Comparison of ENCODE assay signal across 32 mouse cellular contexts in genomic region chr2:45051321-45051720, GRCm38 (mm10).
"Had no signal": no experiment of that assay in that cellular context is flagged by ENCODE, and none has a peak within 500 bp of the region (broad histone marks: within the 10 kb centered on the region; RNA-seq: fewer than 3 reads in every experiment).

No protein-coding gene starts in this region.

- H3K9me3 ChIP-seq: limb, embryonic 10.5 days; limb, embryonic 12.5 days; limb, embryonic 13.5 days; limb, embryonic 15.5 days; liver, embryonic 12.5 days; liver, embryonic 13.5 days; liver, embryonic 15.5 days; lung, embryonic 15.5 days; megakaryocyte, embryonic 14.5 days; midbrain, embryonic 10.5 days; midbrain, embryonic 12.5 days; midbrain, embryonic 13.5 days; midbrain, embryonic 15.5 days; neural tube, embryonic 12.5 days; neural tube, embryonic 13.5 days had no signal

- DNase-seq: left cerebral cortex, postnatal 4 days; liver; liver, embryonic 13.5 days; liver, postnatal 0 days; lung, adult 18-20 months; lung, adult 2 months; lung, embryonic 14.5 days; lung, postnatal 10 days; lung, postnatal 14 days; lung, postnatal 36 days; lung, postnatal 4 days; midbrain, embryonic 14.5 days had no signal

- H3K9ac ChIP-seq: limb, embryonic 12.5 days; limb, embryonic 13.5 days; limb, embryonic 15.5 days; liver, embryonic 13.5 days; liver, embryonic 14.5 days; liver, embryonic 15.5 days; liver, postnatal 0 days; lung, embryonic 14.5 days; lung, embryonic 15.5 days; midbrain, embryonic 12.5 days; midbrain, embryonic 13.5 days; midbrain, embryonic 15.5 days; neural tube, embryonic 12.5 days; neural tube, embryonic 13.5 days had no signal

- H3K36me3 ChIP-seq: limb, embryonic 10.5 days; limb, embryonic 12.5 days; limb, embryonic 15.5 days; liver, embryonic 15.5 days; lung, embryonic 15.5 days; midbrain, embryonic 12.5 days; midbrain, embryonic 13.5 days; midbrain, embryonic 15.5 days; neural tube, embryonic 12.5 days; neural tube, embryonic 13.5 days had no signal

- H3K27ac ChIP-seq: limb, embryonic 10.5 days; limb, embryonic 12.5 days; limb, embryonic 13.5 days; limb, embryonic 15.5 days; liver, embryonic 14.5 days; lung, embryonic 15.5 days; midbrain, embryonic 10.5 days; midbrain, embryonic 12.5 days; midbrain, embryonic 13.5 days; midbrain, embryonic 15.5 days; neural tube, embryonic 12.5 days; neural tube, embryonic 13.5 days had no signal

- H3K27me3 ChIP-seq: liver, embryonic 12.5 days; liver, embryonic 13.5 days; liver, embryonic 15.5 days; lung, embryonic 15.5 days; megakaryocyte, embryonic 14.5 days; midbrain, embryonic 12.5 days; midbrain, embryonic 13.5 days; midbrain, embryonic 15.5 days; neural tube, embryonic 12.5 days; neural tube, embryonic 13.5 days had no signal

- H3K4me3 ChIP-seq: limb, embryonic 10.5 days; limb, embryonic 12.5 days; limb, embryonic 13.5 days; limb, embryonic 15.5 days; liver, embryonic 12.5 days; liver, embryonic 13.5 days; liver, embryonic 15.5 days; lung, embryonic 15.5 days; midbrain, embryonic 10.5 days; midbrain, embryonic 12.5 days; midbrain, embryonic 13.5 days; midbrain, embryonic 15.5 days; myocyte; neural tube, embryonic 12.5 days; neural tube, embryonic 13.5 days had no signal

- H3K4me2 ChIP-seq: limb, embryonic 12.5 days; limb, embryonic 13.5 days; limb, embryonic 15.5 days; liver, embryonic 11.5 days; liver, embryonic 12.5 days; liver, embryonic 13.5 days; liver, embryonic 15.5 days; lung, embryonic 14.5 days; lung, embryonic 15.5 days; midbrain, embryonic 11.5 days; midbrain, embryonic 12.5 days; midbrain, embryonic 13.5 days; midbrain, embryonic 15.5 days; neural tube, embryonic 12.5 days; neural tube, embryonic 13.5 days had no signal

- ATAC-seq: liver, embryonic 12.5 days; liver, postnatal 0 days; lung, postnatal 0 days; midbrain, embryonic 13.5 days; midbrain, embryonic 15.5 days; midbrain, embryonic 16.5 days had no signal
